Mouse (Mus musculus) limb, embryonic 10.5 days (tissue): ENCODE measurements around the gene Carm1. TPM values are rescaled to one million over a fixed set of nuclear protein-coding genes. Genes with fewer than 3 reads are reported as not detected.
"Not testable (repeated sequence)": the region's sequence is repeated elsewhere in the genome, so short reads cannot be mapped to it uniquely, and the experiment has no call there.

Experiments
- DNase-seq: peaks from one replicate; pipeline ENCODE4 v3.0.0-alpha.2; 2017; ENCODE audit warnings: low spot score
- H3K27ac ChIP-seq: fragments of 300-500 bp; sonication (generic); 2 replicates; pipeline ENCODE4 v1.5.1; 2016; ENCODE audit warnings: mild to moderate bottlenecking
- H3K27me3 ChIP-seq: fragments of 300-500 bp; sonication (generic); 2 replicates; pipeline ENCODE4 v1.6.1; 2016; ENCODE audit warnings: low read depth, mild to moderate bottlenecking; ENCODE audit not compliant: poor library complexity, severe bottlenecking
- H3K36me3 ChIP-seq: fragments of 300-500 bp; sonication (generic); 2 replicates; pipeline ENCODE4 v1.6.1; 2016; ENCODE audit warnings: mild to moderate bottlenecking, moderate library complexity
- H3K4me1 ChIP-seq: fragments of 300-500 bp; sonication (generic); 2 replicates; pipeline ENCODE4 v1.6.1; 2016
- H3K4me3 ChIP-seq: fragments of 300-500 bp; sonication (generic); 2 replicates; pipeline ENCODE4 v1.5.1; 2016; ENCODE audit warnings: mild to moderate bottlenecking, moderate library complexity
- H3K9me3 ChIP-seq: fragments of 300-500 bp; sonication (generic); replicated peaks from 2 replicates; pipeline ENCODE4 v1.6.1; 2016; ENCODE audit warnings: mild to moderate bottlenecking
- WGBS: fragments of 180-500 bp; shearing (Covaris S2); methylation state at CpG from one replicate; pipeline ENCODE4 v1.1.7; 2016; 5-methylcytosine and 5-hydroxymethylcytosine counted together
- polyA plus RNA-seq: library from polyadenylated mRNA; unstranded; fragments of >200 nt; fragmentation: Nextera tagmentation; extraction: Ambion mirVana; gene quantifications from 2 replicates; pipeline ENCODE4 v1.2.1, GENCODE M21; 2016

Carm1 gene
- polyA plus RNA-seq, 1 experiment from 2014 or later: 85.8 TPM

- Histone ChIP-seq H3K4me1 (no peaks in the 10 kb centered on the region), H3K4me3 (no peak overlapping the region), H3K36me3 (no peaks in the 10 kb centered on the region), H3K27ac (0 out of 2 replicates have a peak overlapping the region, but pooled peaks have one; percentile 14), H3K27me3 (no peaks in the 10 kb centered on the region), H3K9me3 (no peaks in the 10 kb centered on the region)
- 88% methylated on average over 6 of the region's 6 CpGs for WGBS
- DNase-seq: no peak
Observed at GRCm38 (mm10) chr9:21517947-21518495, 28.7 kb upstream of the Carm1 start.

DNA sequence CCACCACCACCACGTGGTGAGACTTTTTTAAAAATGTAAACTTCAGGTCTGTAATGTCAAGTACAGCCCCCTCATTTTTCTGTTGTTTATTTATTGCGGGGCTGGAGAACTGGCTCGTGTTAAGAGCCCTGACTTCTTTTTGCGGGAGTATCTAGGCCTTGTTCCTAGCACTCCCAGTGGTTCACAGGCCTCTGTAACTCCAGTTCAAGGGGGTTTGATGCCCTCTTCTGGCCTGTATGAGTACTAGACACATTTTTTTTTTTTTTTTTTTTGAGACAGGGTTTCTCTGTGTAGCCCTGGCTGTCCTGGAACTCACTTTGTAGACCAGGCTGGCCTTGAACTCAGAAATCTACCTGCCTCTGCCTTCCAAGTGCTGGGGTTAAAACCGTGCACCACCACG is 28.0 kb upstream of the Carm1 start:
- not testable (repeated sequence) for H3K27ac ChIP-seq, H3K27me3 ChIP-seq, H3K9me3 ChIP-seq, H3K4me1 ChIP-seq, DNase-seq, H3K4me3 ChIP-seq, H3K36me3 ChIP-seq
- WGBS: 86% methylated on average over 6 of the region's 6 CpGs

DNA sequence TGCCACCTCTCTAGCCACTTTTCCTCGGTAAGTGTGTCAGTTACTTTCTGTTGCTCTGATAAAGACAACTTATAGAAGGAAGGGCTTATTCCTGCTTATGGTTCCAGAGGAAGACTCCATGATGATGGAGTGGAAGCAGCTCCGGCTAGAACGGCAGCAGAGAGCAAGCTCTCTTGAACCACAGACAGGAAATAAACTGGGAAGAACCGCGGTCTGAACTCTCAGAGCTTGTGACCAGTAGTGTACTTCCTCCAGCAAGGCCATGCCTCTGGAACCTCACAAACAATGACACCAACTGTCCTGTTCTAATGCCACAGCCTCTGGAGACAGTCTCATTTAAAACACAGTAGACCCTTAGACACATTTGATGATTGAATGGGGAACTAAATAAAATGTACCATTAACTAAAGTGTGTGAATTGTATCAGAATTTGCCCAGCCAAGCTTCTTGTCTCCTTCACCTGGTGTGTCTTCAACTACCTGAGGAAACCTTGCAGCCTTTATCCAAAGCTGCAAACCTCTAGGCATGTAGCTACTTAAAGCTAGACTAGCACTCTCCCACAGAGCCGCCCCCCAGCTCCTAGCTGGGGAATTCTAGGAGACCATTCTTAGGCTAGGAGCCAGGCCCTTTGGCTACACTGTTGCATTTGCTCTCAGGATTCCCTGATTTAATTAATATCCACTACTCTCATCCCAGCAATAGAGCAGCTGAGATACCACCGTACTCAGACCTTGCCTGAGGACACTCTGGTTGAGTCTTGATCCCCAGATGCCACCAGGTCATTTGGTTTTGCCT is 21.4 kb upstream of the Carm1 start:
- Histone ChIP-seq H3K27ac (no peak overlapping the region), H3K9me3 (no peaks in the 10 kb centered on the region), H3K36me3 (no peaks in the 10 kb centered on the region), H3K4me3 (no peak overlapping the region), H3K4me1 (peaks cover 8% of the 10 kb centered on the region; the same call in 1 of the 2 replicates), H3K27me3 (no peaks in the 10 kb centered on the region)
- WGBS: 90% methylated on average over 7 of the region's 7 CpGs
- DNase-seq: no peak

DNA sequence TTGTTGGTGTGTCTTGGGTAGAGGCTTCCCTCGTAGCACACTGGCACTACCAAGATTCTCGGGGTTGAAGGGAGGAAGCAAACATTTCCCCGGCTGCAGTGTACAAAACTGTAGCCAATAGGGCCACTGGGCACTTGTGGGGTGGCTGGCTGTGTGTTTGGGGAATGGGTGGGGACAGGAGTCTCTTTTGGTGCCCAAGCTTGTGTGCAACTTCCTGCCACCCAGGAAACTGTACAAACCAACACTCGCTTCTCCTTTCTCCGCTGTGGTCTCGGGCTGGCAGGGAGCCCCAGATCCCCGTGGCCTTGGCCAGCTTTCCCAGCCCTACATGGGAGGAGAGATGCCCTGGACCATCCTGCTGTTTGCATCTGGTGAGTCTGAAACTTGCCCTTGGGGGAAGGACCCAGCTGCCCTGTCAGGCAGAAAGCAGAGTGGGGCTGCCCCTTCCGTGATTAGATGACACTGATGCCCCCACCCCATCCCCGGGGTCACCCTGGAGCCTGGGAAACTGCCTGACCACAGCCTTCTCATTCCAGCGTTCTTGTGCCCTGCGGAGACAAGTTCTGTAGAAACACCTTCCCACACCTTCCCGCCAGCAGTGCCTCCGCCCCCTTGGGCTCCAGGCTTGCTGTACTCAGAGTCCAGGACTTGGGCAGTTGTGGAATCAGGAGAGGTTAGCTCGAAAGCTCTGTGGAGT is 20.6 kb upstream of the Carm1 start, which contains the start of gene AB124611:
Gene AB124611, plus strand, starts transcription at position 240 of the 697 bp plus-strand sequence.
- no peak within 1 kb of the TSS for H3K4me3 ChIP-seq
- 66% methylated on average over 14 of the region's 14 CpGs for WGBS
- H3K9me3 ChIP-seq: no peaks in the 10 kb centered on the region
- H3K36me3 ChIP-seq: no peaks in the 10 kb centered on the region
- no peaks in the 10 kb centered on the region for H3K27me3 ChIP-seq
- no peak within 1 kb of the TSS for H3K27ac ChIP-seq
- H3K4me1 ChIP-seq: peaks cover 8% of the 10 kb centered on the region; the same call in 1 of the 2 replicates
- DNase-seq: no peak

DNA sequence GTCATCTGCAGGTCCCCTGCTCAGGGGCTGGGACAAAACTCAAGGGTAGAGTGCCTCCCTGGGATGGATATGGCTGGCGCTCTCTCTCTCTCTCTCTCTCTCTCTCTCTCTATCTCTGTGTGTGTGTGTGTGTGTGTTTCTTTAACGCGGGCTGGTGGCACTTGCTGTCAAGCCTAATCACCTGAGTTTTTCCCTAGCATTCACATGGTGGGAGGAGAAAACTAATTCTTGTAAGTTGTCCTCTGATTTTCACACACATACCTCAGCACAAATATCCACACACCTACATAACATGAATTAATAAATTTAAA is 20.1 kb upstream of the Carm1 start:
- DNase-seq: no peak
- 84% methylated on average over 3 of the region's 3 CpGs for WGBS
- Histone ChIP-seq H3K27me3 (no peaks in the 10 kb centered on the region), H3K27ac (no peak overlapping the region), H3K4me3 (no peak overlapping the region), H3K4me1 (peaks cover 8% of the 10 kb centered on the region; the same call in 1 of the 2 replicates), H3K9me3 (no peaks in the 10 kb centered on the region), H3K36me3 (no peaks in the 10 kb centered on the region)

- 93% methylated on average over 2 of the region's 2 CpGs for WGBS
- Histone ChIP-seq H3K27ac (no peak overlapping the region), H3K4me1 (peaks cover 8% of the 10 kb centered on the region; the same call in 1 of the 2 replicates), H3K4me3 (no peak overlapping the region), H3K36me3 (no peaks in the 10 kb centered on the region), H3K9me3 (no peaks in the 10 kb centered on the region), H3K27me3 (no peaks in the 10 kb centered on the region)
- DNase-seq: no peak
Observed at GRCm38 (mm10) chr9:21527100-21527801, 19.4 kb upstream of the Carm1 start.

- Histone ChIP-seq H3K9me3 (no peaks in the 10 kb centered on the region), H3K4me1 (peaks cover 8% of the 10 kb centered on the region; the same call in 1 of the 2 replicates), H3K36me3 (no peaks in the 10 kb centered on the region), H3K27me3 (no peaks in the 10 kb centered on the region), H3K4me3 (no peak overlapping the region), H3K27ac (no peak overlapping the region)
- DNase-seq: no peak
- 82% methylated on average over 1 of the region's 1 CpGs for WGBS
Observed at GRCm38 (mm10) chr9:21527917-21528324, 18.8 kb upstream of the Carm1 start.

DNA sequence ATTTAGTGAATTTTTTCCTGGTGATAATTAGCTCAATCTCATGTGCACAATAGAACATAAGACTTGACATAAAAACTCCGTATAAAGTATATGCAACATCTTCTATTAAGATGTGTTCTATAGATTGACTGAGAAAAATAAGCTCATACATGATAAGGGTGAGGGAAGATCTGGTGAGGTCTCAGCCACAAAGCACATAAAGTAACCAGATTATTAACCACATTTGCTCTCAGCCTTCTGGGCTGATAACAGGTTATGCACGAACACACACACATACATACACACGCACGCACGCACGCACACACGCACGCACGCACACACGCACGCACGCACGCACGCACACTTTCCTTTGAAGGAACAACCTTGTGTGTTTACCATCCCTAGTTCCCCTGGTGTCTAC is 10.2 kb upstream of the Carm1 start:
- H3K27me3 ChIP-seq: no peaks in the 10 kb centered on the region
- no peak for DNase-seq
- H3K4me1 ChIP-seq: no peaks in the 10 kb centered on the region
- H3K9me3 ChIP-seq: no peaks in the 10 kb centered on the region
- H3K36me3 ChIP-seq: 0 out of 2 replicates have a peak, but pooled peaks cover 3% of the 10 kb centered on the region
- no peak overlapping the region for H3K4me3 ChIP-seq
- WGBS: 98% methylated on average over 14 of the region's 14 CpGs
- H3K27ac ChIP-seq: no peak overlapping the region

GRCm38 (mm10) chr9:21537009-21537408 is 9.7 kb upstream of the Carm1 start:
- Histone ChIP-seq H3K4me3 (no peak overlapping the region), H3K27ac (no peak overlapping the region), H3K27me3 (no peaks in the 10 kb centered on the region), H3K9me3 (no peaks in the 10 kb centered on the region), H3K4me1 (no peaks in the 10 kb centered on the region), H3K36me3 (0 out of 2 replicates have a peak, but pooled peaks cover 3% of the 10 kb centered on the region)
- no peak for DNase-seq
- WGBS: 83% methylated on average over 4 of the region's 4 CpGs

DNA sequence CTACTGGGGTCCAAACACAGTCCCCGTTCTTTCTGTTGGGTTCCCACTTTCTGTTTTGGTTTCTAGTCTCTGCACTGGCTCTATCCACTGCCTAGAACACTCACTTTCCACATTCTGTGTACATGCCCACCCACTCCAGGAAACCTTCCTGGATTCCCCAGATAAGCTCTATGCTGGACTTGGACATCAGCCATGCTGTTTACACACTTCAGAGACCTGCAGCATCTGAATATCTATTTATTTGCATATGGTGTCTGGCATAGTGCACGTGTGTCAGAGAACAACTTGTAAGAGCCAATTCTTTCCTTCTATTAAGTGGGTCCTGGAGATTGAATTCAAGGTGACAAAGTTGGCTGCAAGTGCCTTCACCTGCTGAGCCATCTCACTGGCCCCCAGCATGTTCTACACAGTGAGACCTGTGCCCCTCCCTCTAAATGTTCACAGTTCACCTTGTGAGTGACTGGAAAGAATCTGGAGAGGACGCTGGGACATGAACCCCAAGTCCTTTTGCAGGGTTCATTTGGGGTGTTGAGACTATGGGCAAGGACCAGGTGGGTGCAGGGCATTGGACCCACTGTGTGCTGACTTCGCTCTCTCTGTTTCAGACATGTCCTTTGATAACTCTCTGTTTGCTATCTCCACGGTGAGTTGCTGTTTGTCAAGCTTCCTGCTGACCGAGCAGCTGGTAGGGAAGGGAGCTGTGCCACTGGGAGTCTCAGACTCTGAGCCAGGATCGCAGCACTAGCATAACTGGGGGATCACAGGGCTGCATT is 6.5 kb upstream of the Carm1 start:
- Histone ChIP-seq H3K27me3 (no peaks in the 10 kb centered on the region), H3K4me1 (peaks cover 7% of the 10 kb centered on the region), H3K9me3 (no peaks in the 10 kb centered on the region), H3K27ac (no peak overlapping the region), H3K4me3 (no peak overlapping the region), H3K36me3 (0 out of 2 replicates have a peak, but pooled peaks cover 3% of the 10 kb centered on the region)
- no peak for DNase-seq
- WGBS: 87% methylated on average over 7 of the region's 7 CpGs

DNA sequence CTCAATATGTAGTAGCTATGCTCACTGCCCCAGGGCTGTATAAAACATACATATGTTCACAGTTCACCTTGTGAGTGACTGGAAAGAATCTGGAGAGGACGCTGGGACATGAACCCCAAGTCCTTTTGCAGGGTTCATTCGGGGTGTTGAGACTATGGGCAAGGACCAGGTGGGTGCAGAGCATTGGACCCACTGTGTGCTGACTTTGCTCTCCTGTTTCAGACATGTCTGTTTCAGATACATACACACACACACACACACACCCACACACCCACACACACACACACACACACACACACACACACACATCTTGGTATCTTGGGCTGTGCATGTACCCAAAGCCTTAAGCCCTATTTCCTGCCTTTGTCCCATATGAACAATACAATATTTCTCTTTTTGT is 4.7 kb upstream of the Carm1 start:
- not testable (repeated sequence) for H3K9me3 ChIP-seq, H3K36me3 ChIP-seq, H3K27ac ChIP-seq, DNase-seq, H3K4me3 ChIP-seq, H3K27me3 ChIP-seq
- 90% methylated on average over 2 of the region's 2 CpGs for WGBS
- H3K4me1 ChIP-seq: peaks cover 17% of the 10 kb centered on the region

DNA sequence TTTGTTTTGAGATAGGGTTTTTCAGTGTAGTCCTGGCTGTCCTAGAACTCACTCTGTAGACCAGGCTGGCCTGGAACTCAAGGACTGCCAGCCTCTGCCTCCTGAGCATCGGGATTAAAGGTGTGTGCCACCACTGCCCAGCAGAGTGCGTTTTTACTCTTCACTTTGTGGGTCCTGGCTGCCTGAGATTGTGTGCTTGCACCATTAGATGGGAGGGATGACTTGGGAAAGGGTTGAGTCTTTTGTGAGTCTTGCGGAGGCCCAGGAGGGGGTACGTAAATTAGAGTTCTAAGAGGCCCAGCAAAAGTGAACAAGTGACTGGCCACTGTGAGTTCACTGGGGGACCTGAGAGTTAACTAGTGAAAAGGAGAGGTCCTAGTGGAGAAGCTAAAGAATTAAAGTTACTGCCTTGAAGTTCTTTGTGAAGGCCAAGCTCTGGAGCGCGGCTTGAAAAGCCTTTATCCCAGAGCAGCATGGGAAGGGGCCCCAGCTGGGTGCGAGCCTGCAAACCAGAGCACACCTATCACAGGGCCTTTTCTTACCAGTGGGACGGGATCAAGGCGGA is 1.3 kb upstream of the Carm1 start:
- 8% methylated on average over 9 of the region's 9 CpGs for WGBS
- Histone ChIP-seq H3K4me3 (peak overlapping the region; percentile 93), H3K27me3 (no peaks in the 10 kb centered on the region), H3K9me3 (no peaks in the 10 kb centered on the region), H3K4me1 (peaks cover 27% of the 10 kb centered on the region), H3K36me3 (peaks cover 19% of the 10 kb centered on the region), H3K27ac (peak overlapping the region; percentile 98)
- DNase-seq: no peak
